Mouse (Mus musculus): Measurements from ENCODE around the gene Fcgrt. TPM values are rescaled to one million over a fixed set of nuclear protein-coding genes. Genes with fewer than 3 reads are reported as not detected.

Gene Fcgrt
- polyA plus RNA-seq, 1 experiment from 2014 or later: 34.1 TPM

DNA sequence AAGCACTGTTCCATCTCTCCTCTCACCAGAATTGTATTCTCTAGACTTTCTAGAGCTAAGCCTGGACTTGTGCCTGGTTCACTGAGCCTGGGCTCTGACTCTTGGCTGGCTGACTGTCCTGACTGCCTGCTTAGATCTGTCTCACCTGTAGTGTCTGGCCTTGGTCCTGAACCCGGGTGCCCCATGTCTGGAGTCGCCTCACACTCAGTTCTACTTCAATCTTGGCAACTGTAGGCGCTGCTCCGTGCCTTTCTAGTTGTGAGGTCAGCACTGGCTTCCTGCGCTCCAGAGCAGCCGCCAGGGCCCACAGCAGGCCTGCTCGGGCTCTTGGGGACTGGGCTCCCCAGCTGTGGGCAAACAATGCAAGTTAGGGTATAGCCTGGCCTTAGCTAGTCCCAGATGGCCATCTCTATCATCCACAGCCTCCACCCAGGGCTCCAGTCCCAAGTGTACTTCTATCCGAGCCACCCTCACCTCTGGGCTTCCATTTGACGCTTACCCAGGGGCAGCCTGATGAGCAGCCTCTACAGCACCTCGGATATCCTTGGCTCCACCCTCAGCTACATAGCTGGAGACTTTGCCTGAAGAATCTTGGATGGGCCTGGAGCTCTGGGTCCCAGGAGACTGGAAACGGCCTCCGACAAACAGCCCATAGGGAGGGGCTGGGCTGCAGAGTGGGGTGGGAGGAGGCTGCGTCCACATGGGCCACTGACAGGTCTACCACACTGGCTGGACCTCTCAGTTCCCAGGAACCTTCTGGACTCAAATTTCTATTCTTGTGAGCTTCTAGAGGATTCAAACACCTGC, 40.9 kb upstream of the Fcgrt start:
- H3K9ac ChIP-seq (ENCODE audit: low read depth, low read length): 0 out of 2 replicates have a peak overlapping the region, but pooled peaks have one; percentile 3
- no peaks in the 10 kb centered on the region for H3K9me3 ChIP-seq (ENCODE audit: control insufficient read depth, low read length)
- no peak for ATAC-seq
- no peaks in the 10 kb centered on the region for H3K27me3 ChIP-seq (replicated peaks; ENCODE audit: control insufficient read depth, insufficient read depth, low read length)
- no peaks in the 10 kb centered on the region for H3K36me3 ChIP-seq (ENCODE audit: control insufficient read depth, insufficient read depth, low read length)
- H3K27ac ChIP-seq (ENCODE audit: low read depth, low read length): no peak overlapping the region
- no peaks in the 10 kb centered on the region for H3K4me1 ChIP-seq (ENCODE audit: control insufficient read depth, insufficient read depth, low read depth, low read length)
- WGBS: 88% methylated on average over 13 of the region's 13 CpGs
- H3K4me2 ChIP-seq (ENCODE audit: low read length): no peak overlapping the region
- H3K4me3 ChIP-seq (ENCODE audit: low read length): no peak overlapping the region

DNA sequence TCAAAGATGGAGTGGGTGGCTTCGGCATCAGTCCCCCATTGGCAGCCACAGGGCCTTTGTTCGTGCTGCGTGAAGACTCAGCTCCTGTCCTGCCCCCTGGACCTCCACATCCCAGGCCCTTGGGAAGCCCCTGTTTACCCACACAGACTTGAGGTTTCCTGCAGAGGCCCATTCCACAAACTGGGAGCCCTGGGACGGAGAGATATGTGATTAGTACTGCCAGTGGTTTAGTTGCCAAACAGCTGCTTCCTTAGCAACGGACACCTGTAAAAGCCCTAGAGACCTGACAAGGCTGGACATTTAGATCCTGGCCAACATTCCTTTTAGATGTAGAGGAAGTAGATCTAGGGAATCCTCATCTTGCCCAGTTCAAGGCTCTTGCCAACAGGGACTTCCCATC, 38.3 kb upstream of the Fcgrt start:
- H3K4me2 ChIP-seq (ENCODE audit: low read length): no peak overlapping the region
- no peaks in the 10 kb centered on the region for H3K9me3 ChIP-seq (ENCODE audit: control insufficient read depth, low read length)
- H3K36me3 ChIP-seq (ENCODE audit: control insufficient read depth, insufficient read depth, low read length): no peaks in the 10 kb centered on the region
- H3K27ac ChIP-seq (ENCODE audit: low read depth, low read length): no peak overlapping the region
- no peak for ATAC-seq
- no peaks in the 10 kb centered on the region for H3K4me1 ChIP-seq (ENCODE audit: control insufficient read depth, insufficient read depth, low read depth, low read length)
- H3K9ac ChIP-seq (ENCODE audit: low read depth, low read length): no peak overlapping the region
- H3K4me3 ChIP-seq (ENCODE audit: low read length): no peak overlapping the region
- 94% methylated on average over 5 of the region's 5 CpGs for WGBS
- H3K27me3 ChIP-seq (replicated peaks; ENCODE audit: control insufficient read depth, insufficient read depth, low read length): no peaks in the 10 kb centered on the region

DNA sequence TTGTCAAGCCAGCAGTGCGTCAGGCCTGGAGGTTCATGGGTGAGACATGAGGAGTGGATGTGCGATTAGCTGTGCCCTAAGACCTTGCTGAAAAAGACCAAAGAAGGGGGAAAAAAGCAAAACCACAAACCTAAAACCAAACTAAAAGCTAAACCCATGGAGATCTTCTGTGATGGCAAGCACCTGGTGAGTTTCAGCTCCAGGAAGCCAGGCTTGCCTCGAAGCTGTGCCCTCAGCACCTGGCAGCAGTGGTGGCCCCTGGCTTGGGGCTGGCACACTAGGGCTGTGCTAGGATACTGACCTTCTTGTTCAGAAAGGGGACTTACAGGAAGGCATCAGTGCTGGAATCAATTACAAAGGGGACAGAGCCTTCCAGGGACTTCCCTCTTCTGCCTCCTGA, 37.7 kb upstream of the Fcgrt start:
- no peak overlapping the region for H3K4me2 ChIP-seq (ENCODE audit: low read length)
- no peaks in the 10 kb centered on the region for H3K36me3 ChIP-seq (ENCODE audit: control insufficient read depth, insufficient read depth, low read length)
- WGBS: 87% methylated on average over 3 of the region's 3 CpGs
- H3K9ac ChIP-seq (ENCODE audit: low read depth, low read length): no peak overlapping the region
- no peak for ATAC-seq
- no peak overlapping the region for H3K27ac ChIP-seq (ENCODE audit: low read depth, low read length)
- H3K4me1 ChIP-seq (ENCODE audit: control insufficient read depth, insufficient read depth, low read depth, low read length): no peaks in the 10 kb centered on the region
- no peak overlapping the region for H3K4me3 ChIP-seq (ENCODE audit: low read length)
- no peaks in the 10 kb centered on the region for H3K27me3 ChIP-seq (replicated peaks; ENCODE audit: control insufficient read depth, insufficient read depth, low read length)
- H3K9me3 ChIP-seq (ENCODE audit: control insufficient read depth, low read length): no peaks in the 10 kb centered on the region

GRCm38 (mm10) chr7:45139904-45140723, 36.5 kb upstream of the Fcgrt start:
- H3K27ac ChIP-seq (ENCODE audit: low read depth, low read length): no peak overlapping the region
- H3K4me2 ChIP-seq (ENCODE audit: low read length): no peak overlapping the region
- H3K36me3 ChIP-seq (ENCODE audit: control insufficient read depth, insufficient read depth, low read length): no peaks in the 10 kb centered on the region
- no peak overlapping the region for H3K4me3 ChIP-seq (ENCODE audit: low read length)
- no peaks in the 10 kb centered on the region for H3K4me1 ChIP-seq (ENCODE audit: control insufficient read depth, insufficient read depth, low read depth, low read length)
- no peak for ATAC-seq
- WGBS: 77% methylated on average over 8 of the region's 8 CpGs
- no peaks in the 10 kb centered on the region for H3K27me3 ChIP-seq (replicated peaks; ENCODE audit: control insufficient read depth, insufficient read depth, low read length)
- no peak overlapping the region; the same call in 1 of the 2 replicates for H3K9ac ChIP-seq (ENCODE audit: low read depth, low read length)
- H3K9me3 ChIP-seq (ENCODE audit: control insufficient read depth, low read length): no peaks in the 10 kb centered on the region

GRCm38 (mm10) chr7:45138403-45138802, 34.8 kb upstream of the Fcgrt start:
- no peak overlapping the region for H3K4me2 ChIP-seq (ENCODE audit: low read length)
- no peak overlapping the region for H3K27ac ChIP-seq (ENCODE audit: low read depth, low read length)
- no peaks in the 10 kb centered on the region for H3K36me3 ChIP-seq (ENCODE audit: control insufficient read depth, insufficient read depth, low read length)
- no peaks in the 10 kb centered on the region for H3K27me3 ChIP-seq (replicated peaks; ENCODE audit: control insufficient read depth, insufficient read depth, low read length)
- H3K9me3 ChIP-seq (ENCODE audit: control insufficient read depth, low read length): no peaks in the 10 kb centered on the region
- no peak for ATAC-seq
- H3K4me1 ChIP-seq (ENCODE audit: control insufficient read depth, insufficient read depth, low read depth, low read length): no peaks in the 10 kb centered on the region
- no peak overlapping the region for H3K4me3 ChIP-seq (ENCODE audit: low read length)
- WGBS: 95% methylated on average over 1 of the region's 1 CpGs
- H3K9ac ChIP-seq (ENCODE audit: low read depth, low read length): no peak overlapping the region

- H3K4me1 ChIP-seq (ENCODE audit: control insufficient read depth, insufficient read depth, low read depth, low read length): no peaks in the 10 kb centered on the region
- H3K36me3 ChIP-seq (ENCODE audit: control insufficient read depth, insufficient read depth, low read length): no peaks in the 10 kb centered on the region
- H3K9me3 ChIP-seq (ENCODE audit: control insufficient read depth, low read length): no peaks in the 10 kb centered on the region
- no peak for ATAC-seq
- no peak overlapping the region for H3K27ac ChIP-seq (ENCODE audit: low read depth, low read length)
- H3K4me2 ChIP-seq (ENCODE audit: low read length): no peak overlapping the region
- H3K9ac ChIP-seq (ENCODE audit: low read depth, low read length): no peak overlapping the region
- H3K27me3 ChIP-seq (replicated peaks; ENCODE audit: control insufficient read depth, insufficient read depth, low read length): no peaks in the 10 kb centered on the region
- H3K4me3 ChIP-seq (ENCODE audit: low read length): no peak overlapping the region
- WGBS: 86% methylated on average over 12 of the region's 12 CpGs
Observed at GRCm38 (mm10) chr7:45137171-45138006, 33.7 kb upstream of the Fcgrt start.

DNA sequence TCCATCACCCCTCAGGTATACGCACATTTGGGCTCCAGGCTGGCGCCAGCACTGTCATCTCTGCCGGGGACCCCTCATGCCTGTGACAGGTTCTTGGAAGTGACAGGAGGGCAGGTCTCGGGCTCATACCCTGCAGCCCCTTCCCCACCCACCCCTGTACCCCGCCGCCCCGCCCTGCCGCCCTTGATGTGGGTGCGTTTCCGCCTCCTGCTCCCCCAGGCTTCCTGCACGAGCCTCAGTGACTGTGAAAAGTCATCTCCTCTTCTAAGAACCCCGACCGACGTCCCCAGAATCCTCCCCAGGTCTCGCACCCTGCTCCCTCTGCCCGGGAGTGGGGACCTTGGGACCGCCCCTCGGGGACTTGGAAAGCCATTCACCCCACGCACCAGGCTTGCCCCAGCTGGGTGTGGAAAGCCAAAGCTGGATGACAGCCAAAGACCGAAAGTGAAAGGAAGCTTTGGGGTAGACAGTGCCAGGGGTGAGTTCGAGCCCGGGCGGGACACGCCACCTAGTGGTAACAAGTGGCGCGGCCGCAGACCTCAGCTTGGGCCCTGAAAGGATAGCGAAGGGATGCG, 32.4 kb upstream of the Fcgrt start, which contains the start of the genes Gm45713 and Flt3l:
TSS of gene Gm45713 (minus strand) at position 239 of the 575 bp plus-strand sequence.
TSS of gene Flt3l (minus strand) at position 440 of the 575 bp plus-strand sequence.
- H3K4me3 ChIP-seq (ENCODE audit: low read length): peak within 1 kb of the TSS; percentile 37
- WGBS: 3% methylated on average over 28 of the region's 29 CpGs
- no peaks in the 10 kb centered on the region for H3K9me3 ChIP-seq (ENCODE audit: control insufficient read depth, low read length)
- peak; percentile 78 for ATAC-seq
- peak within 1 kb of the TSS; percentile 65 for H3K9ac ChIP-seq (ENCODE audit: low read depth, low read length)
- no peaks in the 10 kb centered on the region for H3K4me1 ChIP-seq (ENCODE audit: control insufficient read depth, insufficient read depth, low read depth, low read length)
- no peaks in the 10 kb centered on the region for H3K27me3 ChIP-seq (replicated peaks; ENCODE audit: control insufficient read depth, insufficient read depth, low read length)
- H3K36me3 ChIP-seq (ENCODE audit: control insufficient read depth, insufficient read depth, low read length): no peaks in the 10 kb centered on the region
- H3K27ac ChIP-seq (ENCODE audit: low read depth, low read length): no peak within 1 kb of the TSS
- H3K4me2 ChIP-seq (ENCODE audit: low read length): peak within 1 kb of the TSS; percentile 63

DNA sequence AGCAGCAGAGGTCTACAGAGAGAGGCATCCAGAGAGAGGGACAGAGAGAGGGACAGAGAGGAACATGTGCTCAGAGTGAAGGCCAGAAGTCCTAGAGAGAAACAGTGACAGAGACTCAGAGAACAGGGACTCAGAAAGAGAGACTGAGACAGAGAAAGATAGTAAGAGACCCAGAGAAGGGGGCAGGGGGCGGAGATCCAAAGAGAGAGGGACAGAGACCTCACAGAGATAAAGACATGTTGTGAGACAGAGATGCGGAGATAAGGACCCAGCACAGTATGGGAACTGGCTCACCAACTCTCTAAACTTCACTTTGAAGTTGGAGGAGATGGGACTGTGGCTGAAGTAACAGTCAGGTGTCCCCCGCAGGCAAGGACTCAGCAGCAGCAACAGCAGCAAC, 31.7 kb upstream of the Fcgrt start:
- no peaks in the 10 kb centered on the region for H3K36me3 ChIP-seq (ENCODE audit: control insufficient read depth, insufficient read depth, low read length)
- H3K27me3 ChIP-seq (replicated peaks; ENCODE audit: control insufficient read depth, insufficient read depth, low read length): no peaks in the 10 kb centered on the region
- H3K4me1 ChIP-seq (ENCODE audit: control insufficient read depth, insufficient read depth, low read depth, low read length): no peaks in the 10 kb centered on the region
- ATAC-seq: no peak
- H3K4me2 ChIP-seq (ENCODE audit: low read length): no peak overlapping the region; the same call in none of the 2 replicates
- no peak overlapping the region for H3K9ac ChIP-seq (ENCODE audit: low read depth, low read length)
- WGBS: 73% methylated on average over 3 of the region's 3 CpGs
- H3K27ac ChIP-seq (ENCODE audit: low read depth, low read length): no peak overlapping the region
- no peaks in the 10 kb centered on the region for H3K9me3 ChIP-seq (ENCODE audit: control insufficient read depth, low read length)
- no peak overlapping the region; the same call in 1 of the 2 replicates for H3K4me3 ChIP-seq (ENCODE audit: low read length)

Measured in hindbrain, embryonic 16.5 days (tissue).